Comparison of ENCODE assay signal across 12 mouse cellular contexts in genomic region chr3:152495415-152495898, GRCm38 (mm10).
A peak's percentile ranks its signal among the peaks of the same experiment; 100 is the strongest.
DNase-seq lines count a peak whose midpoint lies in the region; ATAC-seq and TF ChIP-seq lines count a peak whose summit lies in the region.
"Had no signal": no experiment of that assay in that cellular context is flagged by ENCODE, and none has a peak within 500 bp of the region (broad histone marks: within the 10 kb centered on the region; RNA-seq: fewer than 3 reads in every experiment).

No protein-coding gene starts in this region.

- no peak for TF ChIP-seq POLR2A in thymus, adult 2 months (IDR thresholded peaks at IDR 0.05; ENCODE audit: control insufficient read depth, extremely low read depth, insufficient read depth, low read length, poor library complexity)

- peak; percentile 35 for ATAC-seq in forebrain, embryonic 14.5 days
- peak; percentile 61 for ATAC-seq in midbrain, embryonic 12.5 days (ENCODE audit: low FRiP score, low read depth)

- H3K4me1 ChIP-seq in forebrain, embryonic 14.5 days (ENCODE audit: control insufficient read depth, insufficient read depth, low read length), result peaks cover 11% of the 10 kb centered on the region
- peaks cover 17% of the 10 kb centered on the region for H3K4me1 ChIP-seq in midbrain, embryonic 12.5 days
- no peaks in the 10 kb centered on the region for H3K4me1 ChIP-seq in thymus, adult 2 months (replicated peaks; ENCODE audit: control insufficient read depth, insufficient read depth, low read length)
- H3K4me1 ChIP-seq: limb, embryonic 15.5 days had no signal

- no peak overlapping the region for H3K9ac ChIP-seq in forebrain, embryonic 14.5 days (ENCODE audit: low read length)
- H3K9ac ChIP-seq in midbrain, embryonic 12.5 days (replicated peaks), result no peak overlapping the region
- H3K9ac ChIP-seq: limb, embryonic 15.5 days had no signal

- no peaks in the 10 kb centered on the region for H3K36me3 ChIP-seq in forebrain, embryonic 14.5 days (ENCODE audit: control insufficient read depth, insufficient read depth, low read length)
- no peaks in the 10 kb centered on the region for H3K36me3 ChIP-seq in midbrain, embryonic 12.5 days
- no peaks in the 10 kb centered on the region for H3K36me3 ChIP-seq in thymus, adult 2 months (ENCODE audit: control insufficient read depth, insufficient read depth, low read length)
- H3K36me3 ChIP-seq: limb, embryonic 15.5 days had no signal

- 0 out of 2 replicates have a peak overlapping the region, but pooled peaks have one; percentile 51 for H3K27ac ChIP-seq in layer of hippocampus, adult 2 months
- H3K27ac ChIP-seq in forebrain, embryonic 14.5 days (ENCODE audit: low read depth, low read length), result no peak overlapping the region
- no peak overlapping the region for H3K27ac ChIP-seq in midbrain, embryonic 12.5 days (replicated peaks)
- no peak overlapping the region for H3K27ac ChIP-seq in thymus, adult 2 months (ENCODE audit: control insufficient read depth, insufficient read depth, low read length)
- H3K27ac ChIP-seq: limb, embryonic 15.5 days had no signal

- H3K4me3 ChIP-seq in layer of hippocampus, adult 2 months, result no peak overlapping the region
- H3K4me3 ChIP-seq in forebrain, embryonic 14.5 days (ENCODE audit: low read depth, low read length), result no peak overlapping the region
- no peak overlapping the region for H3K4me3 ChIP-seq in midbrain, embryonic 12.5 days
- no peak overlapping the region for H3K4me3 ChIP-seq in thymus, adult 2 months (ENCODE audit: control insufficient read depth, insufficient read depth, low read length)
- H3K4me3 ChIP-seq: limb, embryonic 15.5 days had no signal

- TF ChIP-seq CTCF in layer of hippocampus, adult 2 months (conservative IDR thresholded peaks at IDR 0.05), result no peak
- no peak for TF ChIP-seq CTCF in thymus, adult 2 months (IDR thresholded peaks at IDR 0.05; ENCODE audit: borderline replicate concordance, control insufficient read depth, extremely low read depth, insufficient read depth, low read length, poor library complexity)

- DNase-seq in layer of hippocampus, adult 2 months (ENCODE audit: low spot score in 2 of 2), result no peak
- no peak for DNase-seq in layer of hippocampus, adult 11-12 months (ENCODE audit: low spot score)
- DNase-seq in forebrain, embryonic 14.5 days (ENCODE audit: low spot score), result peak; percentile 44
- DNase-seq in thymus, adult 2 months, result no peak
- DNase-seq in spleen, postnatal 14 days (ENCODE audit: low spot score in 2 of 2), result no peak
- no peak for DNase-seq in cerebellum, postnatal 14 days
- DNase-seq: adrenal gland, postnatal 25 days; cerebellum, adult 18-20 months; kidney, postnatal 14 days had no signal

- no peaks in the 10 kb centered on the region for H3K27me3 ChIP-seq in forebrain, embryonic 14.5 days (replicated peaks; ENCODE audit: control insufficient read depth, insufficient read depth, low read length)
- no peaks in the 10 kb centered on the region for H3K27me3 ChIP-seq in midbrain, embryonic 12.5 days
- no peaks in the 10 kb centered on the region for H3K27me3 ChIP-seq in thymus, adult 2 months (ENCODE audit: control insufficient read depth, insufficient read depth, low read length)
- H3K27me3 ChIP-seq: limb, embryonic 15.5 days had no signal

- WGBS in forebrain, embryonic 14.5 days, result 44% methylated on average over 8 of the region's 8 CpGs
- WGBS in midbrain, embryonic 12.5 days, result 62% methylated on average over 8 of the region's 8 CpGs
- 97% methylated on average over 8 of the region's 8 CpGs for WGBS in thymus, adult 2 months

- no peak overlapping the region for H3K4me2 ChIP-seq in forebrain, embryonic 14.5 days (ENCODE audit: low read length)
- no peak overlapping the region for H3K4me2 ChIP-seq in midbrain, embryonic 12.5 days (replicated peaks)
- H3K4me2 ChIP-seq: heart, embryonic 11.5 days; limb, embryonic 15.5 days had no signal

- no peaks in the 10 kb centered on the region for H3K9me3 ChIP-seq in forebrain, embryonic 14.5 days (replicated peaks; ENCODE audit: control insufficient read depth, low read length)
- H3K9me3 ChIP-seq in midbrain, embryonic 12.5 days, result no peaks in the 10 kb centered on the region
- H3K9me3 ChIP-seq: limb, embryonic 15.5 days had no signal
